Mouse (Mus musculus) stomach, embryonic 15.5 days (tissue): ENCODE measurements around the gene Isca1. TPM values are rescaled to one million over a fixed set of nuclear protein-coding genes. Genes with fewer than 3 reads are reported as not detected.
"Not testable (repeated sequence)": the region's sequence is repeated elsewhere in the genome, so short reads cannot be mapped to it uniquely, and the experiment has no call there.

ENCODE experiments used
- ATAC-seq: fragments of 200-750 bp; cut with Nextera tagmentation; 2 replicates; pipeline ENCODE4 v1.8.0; 2017; ENCODE audit warnings: low read depth, moderate number of reproducible peaks, moderate TSS enrichment; ENCODE audit not compliant: insufficient read depth, low FRiP score
- H3K27ac ChIP-seq: fragments of 300-500 bp; sonication (generic); 2 replicates; pipeline ENCODE4 v1.5.1; 2015; ENCODE audit warnings: mild to moderate bottlenecking, inconsistent platforms
- H3K27me3 ChIP-seq: fragments of 300-500 bp; sonication (generic); replicated peaks from 2 replicates; pipeline ENCODE4 v1.6.1; 2015; ENCODE audit warnings: inconsistent platforms
- H3K36me3 ChIP-seq: fragments of 300-500 bp; sonication (generic); 2 replicates; pipeline ENCODE4 v1.6.1; 2015; ENCODE audit warnings: inconsistent platforms
- H3K4me1 ChIP-seq: fragments of 300-500 bp; sonication (generic); 2 replicates; pipeline ENCODE4 v1.6.1; 2015; ENCODE audit warnings: inconsistent platforms
- H3K4me2 ChIP-seq: fragments of 300-500 bp; sonication (generic); 2 replicates; pipeline ENCODE4 v1.6.1; 2015; ENCODE audit warnings: mild to moderate bottlenecking, inconsistent platforms
- H3K4me3 ChIP-seq: fragments of 300-500 bp; sonication (generic); replicated peaks from 2 replicates; pipeline ENCODE4 v1.5.1; 2015; ENCODE audit warnings: inconsistent platforms
- H3K9ac ChIP-seq: fragments of 300-500 bp; sonication (generic); 2 replicates; pipeline ENCODE4 v1.6.1; 2015; ENCODE audit warnings: inconsistent platforms
- H3K9me3 ChIP-seq: fragments of 300-500 bp; sonication (generic); 2 replicates; pipeline ENCODE4 v1.6.1; 2016; ENCODE audit warnings: inconsistent platforms
- WGBS: fragments of 180-500 bp; shearing (Covaris S2); methylation state at CpG from one replicate; pipeline ENCODE4 v1.1.7; 2015; 5-methylcytosine and 5-hydroxymethylcytosine counted together
- polyA plus RNA-seq: library from polyadenylated mRNA; unstranded; fragments of >200 nt; fragmentation: Nextera tagmentation; extraction: Ambion mirVana; gene quantifications from 2 replicates; pipeline ENCODE4 v1.2.1, GENCODE M21; 2015

The Isca1 gene
- polyA plus RNA-seq, result 121 and 127 TPM in 2 replicates

GRCm38 (mm10) chr13:59769296-59770163 is at the start of gene Isca1:
Gene Isca1 (minus strand): TSS chr13:59769810.
- Histone ChIP-seq H3K4me2 (peak within 1 kb of the TSS; percentile 84), H3K27ac (peak within 1 kb of the TSS; percentile 100), H3K4me1 (peaks cover 43% of the 10 kb centered on the region), H3K9me3 (no peaks in the 10 kb centered on the region), H3K36me3 (0 out of 2 replicates have a peak, but pooled peaks cover 5% of the 10 kb centered on the region), H3K4me3 (peak within 1 kb of the TSS; percentile 86), H3K27me3 (no peaks in the 10 kb centered on the region), H3K9ac (peak within 1 kb of the TSS; percentile 87)
- WGBS, result under 1% methylated on average over 90 of the region's 91 CpGs
- peak; percentile 95 for ATAC-seq

- peaks cover 24% of the 10 kb centered on the region for H3K4me1 ChIP-seq
- no peak overlapping the region for H3K4me3 ChIP-seq
- peaks cover 33% of the 10 kb centered on the region for H3K36me3 ChIP-seq
- WGBS, result 83% methylated on average over 4 of the region's 4 CpGs
- no peaks in the 10 kb centered on the region for H3K27me3 ChIP-seq
- H3K27ac ChIP-seq, result no peak overlapping the region
- no peak overlapping the region for H3K9ac ChIP-seq
- H3K9me3 ChIP-seq, result no peaks in the 10 kb centered on the region
- H3K4me2 ChIP-seq, result no peak overlapping the region
- ATAC-seq, result no peak
These were observed 47.7 kb upstream of the Isca1 start for GRCm38 (mm10) chr13:59817352-59817751.

GRCm38 (mm10) chr13:59814109-59814591 is 44.5 kb upstream of the Isca1 start:
- no peaks in the 10 kb centered on the region for H3K27me3 ChIP-seq
- peaks cover 53% of the 10 kb centered on the region for H3K36me3 ChIP-seq
- 75% methylated on average over 6 of the region's 6 CpGs for WGBS
- no peak overlapping the region for H3K9ac ChIP-seq
- H3K27ac ChIP-seq, result peak overlapping the region; percentile 41; the same call in 1 of the 2 replicates
- no peak overlapping the region for H3K4me3 ChIP-seq
- H3K4me1 ChIP-seq, result peaks cover 4% of the 10 kb centered on the region
- peak; percentile 98 for ATAC-seq
- H3K9me3 ChIP-seq, result no peaks in the 10 kb centered on the region
- no peak overlapping the region for H3K4me2 ChIP-seq

- H3K9ac ChIP-seq, result no peak overlapping the region
- H3K9me3 ChIP-seq, result no peaks in the 10 kb centered on the region
- WGBS, result 95% methylated on average over 3 of the region's 3 CpGs
- H3K36me3 ChIP-seq, result peaks cover 64% of the 10 kb centered on the region
- ATAC-seq, result no peak
- no peak overlapping the region for H3K4me3 ChIP-seq
- H3K27me3 ChIP-seq, result no peaks in the 10 kb centered on the region
- no peaks in the 10 kb centered on the region for H3K4me1 ChIP-seq
- no peak overlapping the region for H3K27ac ChIP-seq
- H3K4me2 ChIP-seq, result no peak overlapping the region
These were observed 42.0 kb upstream of the Isca1 start for GRCm38 (mm10) chr13:59811581-59811980.

- WGBS, result 87% methylated on average over 6 of the region's 6 CpGs
- Histone ChIP-seq H3K9me3 (no peaks in the 10 kb centered on the region), H3K36me3 (peaks cover 84% of the 10 kb centered on the region), H3K4me2 (no peak overlapping the region), H3K4me1 (no peaks in the 10 kb centered on the region), H3K9ac (no peak overlapping the region), H3K27me3 (no peaks in the 10 kb centered on the region), H3K4me3 (no peak overlapping the region), H3K27ac (no peak overlapping the region)
- no peak for ATAC-seq
These were observed 31.4 kb upstream of the Isca1 start for GRCm38 (mm10) chr13:59801000-59801399.

- H3K9me3 ChIP-seq, result no peaks in the 10 kb centered on the region
- no peak overlapping the region for H3K27ac ChIP-seq
- no peak for ATAC-seq
- WGBS, result 79% methylated on average over 2 of the region's 2 CpGs
- no peak overlapping the region for H3K4me3 ChIP-seq
- H3K4me1 ChIP-seq, result no peaks in the 10 kb centered on the region
- H3K27me3 ChIP-seq, result no peaks in the 10 kb centered on the region
- H3K36me3 ChIP-seq, result peaks cover 86% of the 10 kb centered on the region
- no peak overlapping the region for H3K4me2 ChIP-seq
- H3K9ac ChIP-seq, result no peak overlapping the region
These were observed 30.5 kb upstream of the Isca1 start for GRCm38 (mm10) chr13:59800077-59800476.

- H3K9ac ChIP-seq, result no peak overlapping the region
- H3K4me1 ChIP-seq, result no peaks in the 10 kb centered on the region
- no peak overlapping the region for H3K4me2 ChIP-seq
- 84% methylated on average over 1 of the region's 1 CpGs for WGBS
- no peak overlapping the region for H3K27ac ChIP-seq
- ATAC-seq, result no peak
- peaks cover 82% of the 10 kb centered on the region for H3K36me3 ChIP-seq
- no peaks in the 10 kb centered on the region for H3K27me3 ChIP-seq
- no peak overlapping the region for H3K4me3 ChIP-seq
- no peaks in the 10 kb centered on the region for H3K9me3 ChIP-seq
These were observed 28.7 kb upstream of the Isca1 start for GRCm38 (mm10) chr13:59798306-59798705.

- no peak overlapping the region for H3K4me3 ChIP-seq
- no peak overlapping the region for H3K4me2 ChIP-seq
- H3K9ac ChIP-seq, result no peak overlapping the region
- no peaks in the 10 kb centered on the region for H3K27me3 ChIP-seq
- H3K27ac ChIP-seq, result no peak overlapping the region
- no peaks in the 10 kb centered on the region for H3K4me1 ChIP-seq
- WGBS, result 86% methylated on average over 9 of the region's 9 CpGs
- H3K36me3 ChIP-seq, result peaks cover 76% of the 10 kb centered on the region
- no peaks in the 10 kb centered on the region for H3K9me3 ChIP-seq
- ATAC-seq, result no peak
These were observed 26.8 kb upstream of the Isca1 start for GRCm38 (mm10) chr13:59796466-59796848.

GRCm38 (mm10) chr13:59795807-59796465 is 26.3 kb upstream of the Isca1 start:
- 85% methylated on average over 6 of the region's 6 CpGs for WGBS
- H3K27ac ChIP-seq, result no peak overlapping the region
- peaks cover 72% of the 10 kb centered on the region for H3K36me3 ChIP-seq
- no peak overlapping the region for H3K4me3 ChIP-seq
- no peaks in the 10 kb centered on the region for H3K9me3 ChIP-seq
- no peak overlapping the region for H3K9ac ChIP-seq
- no peak overlapping the region for H3K4me2 ChIP-seq
- H3K4me1 ChIP-seq, result no peaks in the 10 kb centered on the region
- H3K27me3 ChIP-seq, result no peaks in the 10 kb centered on the region
- ATAC-seq, result peak; percentile 93

GRCm38 (mm10) chr13:59794786-59795185 is 25.2 kb upstream of the Isca1 start:
- 90% methylated on average over 1 of the region's 1 CpGs for WGBS
- H3K27ac ChIP-seq, result no peak overlapping the region
- no peak for ATAC-seq

GRCm38 (mm10) chr13:59782145-59782544 is 12.5 kb upstream of the Isca1 start, which contains the start of gene Gm49354:
Gene Gm49354 (minus strand): TSS chr13:59782245.
- no peak within 1 kb of the TSS for H3K4me3 ChIP-seq
- 74% methylated on average over 7 of the region's 7 CpGs for WGBS
- no peaks in the 10 kb centered on the region for H3K4me1 ChIP-seq
- peaks cover 84% of the 10 kb centered on the region for H3K36me3 ChIP-seq
- no peaks in the 10 kb centered on the region for H3K9me3 ChIP-seq
- H3K9ac ChIP-seq, result no peak within 1 kb of the TSS
- no peak within 1 kb of the TSS for H3K27ac ChIP-seq
- H3K27me3 ChIP-seq, result no peaks in the 10 kb centered on the region
- no peak for ATAC-seq
- no peak within 1 kb of the TSS for H3K4me2 ChIP-seq

More at GRCm38 (mm10) chr13:59794786-59795185, 25.2 kb upstream of the Isca1 start:
- H3K9ac ChIP-seq, result no peak overlapping the region
- peaks cover 69% of the 10 kb centered on the region for H3K36me3 ChIP-seq
- H3K9me3 ChIP-seq, result no peaks in the 10 kb centered on the region
- no peaks in the 10 kb centered on the region for H3K4me1 ChIP-seq
- H3K4me3 ChIP-seq, result no peak overlapping the region
- no peak overlapping the region for H3K4me2 ChIP-seq
- H3K27me3 ChIP-seq, result no peaks in the 10 kb centered on the region

GRCm38 (mm10) chr13:59779744-59780264 is 10.2 kb upstream of the Isca1 start:
- ATAC-seq, H3K27ac ChIP-seq, H3K4me1 ChIP-seq, H3K27me3 ChIP-seq, H3K9me3 ChIP-seq, H3K9ac ChIP-seq, H3K4me3 ChIP-seq, H3K4me2 ChIP-seq: not testable (repeated sequence)
- 100% methylated on average over 1 of the region's 1 CpGs for WGBS
- H3K36me3 ChIP-seq, result peaks cover 70% of the 10 kb centered on the region
